Mouse (Mus musculus): ENCODE measurements around the gene Pqlc3.
"Not testable (repeated sequence)": the region's sequence is repeated elsewhere in the genome, so short reads cannot be mapped to it uniquely, and the experiment has no call there.

Pqlc3 gene

GRCm38 (mm10) chr12:16999739-17000497, at the start of gene Pqlc3:
Pqlc3 (minus strand) TSS chr12:17000408.
- peak; percentile 97 for DNase-seq (ENCODE audit: extremely low read depth, insufficient read length, low spot score)

DNA sequence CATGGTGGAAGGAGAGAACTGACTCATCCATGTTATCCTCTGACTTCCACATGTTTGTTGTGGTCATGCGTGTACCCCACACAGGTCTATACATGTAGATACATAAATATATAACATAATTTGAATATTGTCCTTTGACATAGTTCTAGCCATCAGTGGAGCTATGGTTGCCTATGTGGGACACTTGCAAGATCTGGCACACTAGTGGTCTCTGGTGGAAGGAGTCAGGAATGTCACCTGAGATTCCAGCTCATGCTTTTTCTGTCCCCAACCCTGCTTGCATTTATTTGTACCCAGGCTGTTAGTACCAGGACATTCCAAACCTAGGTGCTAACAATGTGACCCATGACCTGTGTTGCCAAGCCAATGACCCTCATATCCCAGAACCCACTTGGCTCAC, 49.6 kb upstream of the Pqlc3 start:
- DNase-seq (ENCODE audit: extremely low read depth, insufficient read length, low spot score): no peak

- no peak for DNase-seq (ENCODE audit: extremely low read depth, insufficient read length, low spot score)
Observed at GRCm38 (mm10) chr12:17048979-17049612, 48.9 kb upstream of the Pqlc3 start.

DNA sequence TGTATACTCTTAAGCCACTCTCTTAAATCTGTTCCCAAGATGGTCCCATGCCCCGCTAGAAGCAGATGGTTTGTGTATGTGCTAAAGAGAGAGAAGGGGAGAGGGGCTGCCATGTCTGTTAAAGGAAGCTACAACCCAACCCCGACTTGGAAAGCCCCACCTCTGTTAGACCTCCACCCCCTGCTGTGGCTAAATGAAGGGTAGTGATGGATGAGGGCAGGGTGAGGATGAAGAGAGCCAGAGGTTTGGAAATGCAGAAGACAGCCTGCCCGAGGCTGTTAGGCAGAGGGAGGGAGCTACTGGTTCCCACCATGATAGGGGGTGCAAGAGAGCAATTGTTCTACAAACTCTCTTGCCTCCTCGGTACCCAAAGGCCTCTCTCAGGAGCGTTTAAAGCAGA, 43.1 kb upstream of the Pqlc3 start:
- DNase-seq (ENCODE audit: extremely low read depth, insufficient read length, low spot score): no peak

- DNase-seq (ENCODE audit: extremely low read depth, insufficient read length, low spot score): peak; percentile 80
Observed at GRCm38 (mm10) chr12:17040567-17040966, 40.4 kb upstream of the Pqlc3 start.

- DNase-seq (ENCODE audit: extremely low read depth, insufficient read length, low spot score): no peak
Observed at GRCm38 (mm10) chr12:17039415-17039814, 39.2 kb upstream of the Pqlc3 start.

GRCm38 (mm10) chr12:17038246-17038645, 38.0 kb upstream of the Pqlc3 start:
- no peak for DNase-seq (ENCODE audit: extremely low read depth, insufficient read length, low spot score)

- no peak for DNase-seq (ENCODE audit: extremely low read depth, insufficient read length, low spot score)
Observed at GRCm38 (mm10) chr12:17037053-17037610, 36.9 kb upstream of the Pqlc3 start.

DNA sequence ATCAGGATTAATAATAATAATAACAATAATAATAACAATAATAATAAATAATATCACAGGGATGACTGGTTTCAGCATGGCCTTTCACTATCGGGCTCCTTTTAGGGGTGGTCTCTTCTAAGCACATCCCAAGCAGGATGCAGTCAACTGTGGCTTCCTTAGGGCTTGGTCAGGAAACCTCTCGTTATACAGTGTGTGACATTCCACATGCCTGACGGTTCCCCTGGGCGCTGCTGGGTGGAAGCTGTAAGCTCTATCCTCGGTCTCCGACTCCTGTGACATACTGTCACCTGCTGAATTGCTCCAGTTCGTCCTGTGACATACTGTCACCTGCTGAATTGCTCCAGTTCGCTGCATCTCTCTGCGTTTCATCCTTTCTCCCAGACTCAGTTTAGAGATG, 36.3 kb upstream of the Pqlc3 start:
- no peak for DNase-seq (ENCODE audit: extremely low read depth, insufficient read length, low spot score)

GRCm38 (mm10) chr12:17035128-17035527, 34.9 kb upstream of the Pqlc3 start:
- DNase-seq (ENCODE audit: extremely low read depth, insufficient read length, low spot score): no peak

DNA sequence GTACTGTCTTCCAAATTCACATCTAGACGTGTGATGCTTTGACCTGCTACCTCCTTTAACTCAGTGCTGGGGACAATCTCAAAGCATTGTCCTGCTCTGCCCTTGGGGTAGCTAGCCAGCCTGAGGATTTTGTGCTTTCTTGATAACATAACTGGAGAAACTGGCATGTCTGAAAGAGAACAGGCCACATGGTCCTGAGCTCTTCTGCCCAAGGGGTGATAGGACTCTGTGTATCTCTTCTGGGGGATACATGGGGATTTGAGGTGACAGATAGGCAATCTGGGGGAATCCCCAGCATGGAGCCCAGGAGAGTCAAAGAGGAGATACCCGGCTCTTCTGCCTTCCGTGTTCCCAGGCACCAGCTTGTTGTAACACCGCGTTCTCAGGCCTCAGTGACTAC, 34.5 kb upstream of the Pqlc3 start:
- DNase-seq (ENCODE audit: extremely low read depth, insufficient read length, low spot score): no peak

DNA sequence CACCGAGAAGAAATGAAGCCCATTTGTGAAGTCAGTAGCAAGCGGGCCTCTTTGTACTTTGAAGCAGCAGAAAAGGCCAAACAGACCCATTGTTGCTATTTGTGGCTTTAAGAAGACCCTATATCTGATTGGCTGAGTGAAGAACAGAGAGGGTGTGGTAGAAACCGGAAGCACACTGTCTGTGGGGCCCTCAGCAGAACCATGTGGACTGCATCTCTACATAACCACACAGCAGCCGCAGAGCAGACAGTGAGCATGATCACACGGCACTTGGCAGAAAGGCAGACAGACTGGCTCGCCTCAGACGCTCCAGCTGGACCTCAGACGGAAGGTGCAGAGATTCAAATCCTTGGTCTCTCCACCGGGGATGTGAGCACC, 33.2 kb upstream of the Pqlc3 start:
- peak; percentile 80 for DNase-seq (ENCODE audit: extremely low read depth, insufficient read length, low spot score)

GRCm38 (mm10) chr12:17032694-17033463, 32.7 kb upstream of the Pqlc3 start:
- no peak for DNase-seq (ENCODE audit: extremely low read depth, insufficient read length, low spot score)

GRCm38 (mm10) chr12:17024554-17025110, 24.4 kb upstream of the Pqlc3 start:
- no peak for DNase-seq (ENCODE audit: extremely low read depth, insufficient read length, low spot score)

- DNase-seq (ENCODE audit: extremely low read depth, insufficient read length, low spot score): no peak
Observed at GRCm38 (mm10) chr12:17022145-17022544, 21.9 kb upstream of the Pqlc3 start.

DNA sequence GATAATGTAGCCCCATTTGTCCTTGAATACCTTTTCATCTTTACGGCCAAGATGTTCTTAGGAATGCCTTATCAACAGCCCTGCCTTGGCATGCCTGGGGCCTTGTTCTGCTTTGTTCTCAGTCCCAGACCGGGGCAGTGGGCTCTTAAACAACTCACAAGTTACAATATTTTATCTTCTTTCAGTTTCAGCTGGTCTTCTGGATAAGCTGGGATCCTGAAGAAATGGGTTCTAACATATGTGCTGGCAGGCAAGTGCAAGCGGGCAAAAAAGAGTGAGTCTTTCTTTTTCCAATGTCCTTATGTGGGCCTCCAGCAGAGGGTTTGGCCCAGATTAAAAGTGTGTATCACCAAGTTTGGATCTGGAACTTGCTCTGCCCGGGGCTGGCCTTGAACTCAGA, 20.9 kb upstream of the Pqlc3 start:
- not testable (repeated sequence) for DNase-seq (ENCODE audit: extremely low read depth, insufficient read length, low spot score)

GRCm38 (mm10) chr12:17018468-17018867, 18.3 kb upstream of the Pqlc3 start:
- DNase-seq (ENCODE audit: extremely low read depth, insufficient read length, low spot score): no peak

GRCm38 (mm10) chr12:17015711-17016110, 15.5 kb upstream of the Pqlc3 start:
- DNase-seq (ENCODE audit: extremely low read depth, insufficient read length, low spot score): no peak

DNA sequence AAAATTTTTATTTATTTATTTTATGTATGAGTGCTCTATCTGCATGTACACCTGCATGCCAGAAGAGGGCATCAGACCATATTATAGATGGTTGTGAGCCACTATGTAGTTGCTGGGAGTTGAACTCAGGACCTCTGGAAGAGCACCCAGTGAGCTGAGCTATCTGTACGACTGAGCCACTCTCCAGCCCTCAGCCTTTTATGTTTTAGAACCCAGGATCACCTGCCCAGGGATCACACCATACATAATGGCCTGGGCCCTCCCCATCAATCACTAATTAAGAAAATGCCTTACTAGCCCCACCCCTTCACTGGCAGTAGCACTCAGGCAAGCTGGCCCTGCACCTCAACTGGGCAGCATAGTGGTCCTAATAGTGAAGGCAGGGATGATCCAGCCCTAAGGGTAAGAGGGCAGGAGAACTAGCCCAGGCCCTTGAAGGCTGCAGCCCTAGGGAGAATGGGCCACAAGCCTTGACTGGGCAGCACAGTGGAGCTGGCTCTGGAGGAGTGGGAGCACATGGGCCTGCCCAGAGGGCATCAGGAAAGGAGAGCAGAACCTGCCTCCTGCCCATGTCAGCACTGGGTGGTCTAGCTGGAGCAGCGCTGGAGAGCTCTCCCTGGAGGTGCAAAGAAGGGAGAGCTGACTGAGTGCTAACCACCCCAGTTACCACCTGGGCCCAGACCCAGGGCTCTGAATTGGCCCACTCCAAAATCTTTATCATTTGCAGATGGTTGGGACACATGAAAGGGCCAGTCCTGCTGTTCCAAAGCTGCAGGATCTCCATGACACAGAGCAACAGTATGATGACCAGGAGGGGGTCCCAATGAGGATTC, 12.1 kb upstream of the Pqlc3 start:
- no peak for DNase-seq (ENCODE audit: extremely low read depth, insufficient read length, low spot score)
